Mouse (Mus musculus): ENCODE results near the gene Sgcd. TPM values are rescaled to one million over a fixed set of nuclear protein-coding genes. Genes with fewer than 3 reads are reported as not detected.

Sgcd gene
- polyA plus RNA-seq, 1 experiment, result 2.9 TPM

DNA sequence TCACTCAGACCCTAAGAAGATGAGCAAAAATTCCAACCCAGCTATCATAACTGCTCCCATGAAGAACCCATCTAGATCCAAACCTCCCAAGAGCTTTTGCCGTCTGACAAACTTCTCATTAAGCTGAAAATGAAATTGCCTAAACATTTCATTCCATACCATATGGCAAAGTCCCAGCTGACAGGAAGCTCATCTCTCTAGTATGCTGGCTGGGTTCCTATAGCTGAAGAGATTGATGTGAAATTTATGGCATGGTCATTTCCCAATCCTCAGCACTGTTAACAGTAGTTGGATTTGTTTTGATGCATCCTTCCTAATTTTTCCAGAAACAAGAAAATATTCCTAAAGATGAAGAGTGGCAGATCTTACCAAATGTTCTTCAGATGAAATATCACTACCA, 867.9 kb downstream of the Sgcd start:
- Histone ChIP-seq H3K4me1 (ENCODE audit: control insufficient read depth, insufficient read depth, low read length) (no peaks in the 10 kb centered on the region), H3K27ac (ENCODE audit: control insufficient read depth, insufficient read depth, low read depth, low read length, poor library complexity) (no peak overlapping the region), H3K4me3 (replicated peaks; ENCODE audit: control insufficient read depth, low read depth, low read length) (no peak overlapping the region)
- 77% methylated on average over 1 of the region's 1 CpGs for WGBS
- no peak for TF ChIP-seq CTCF (IDR thresholded peaks at IDR 0.05; ENCODE audit: control insufficient read depth, insufficient read depth, low read length)
- no peak for TF ChIP-seq POLR2A (IDR thresholded peaks at IDR 0.05; ENCODE audit: borderline replicate concordance, control insufficient read depth, low read depth, low read length)

DNA sequence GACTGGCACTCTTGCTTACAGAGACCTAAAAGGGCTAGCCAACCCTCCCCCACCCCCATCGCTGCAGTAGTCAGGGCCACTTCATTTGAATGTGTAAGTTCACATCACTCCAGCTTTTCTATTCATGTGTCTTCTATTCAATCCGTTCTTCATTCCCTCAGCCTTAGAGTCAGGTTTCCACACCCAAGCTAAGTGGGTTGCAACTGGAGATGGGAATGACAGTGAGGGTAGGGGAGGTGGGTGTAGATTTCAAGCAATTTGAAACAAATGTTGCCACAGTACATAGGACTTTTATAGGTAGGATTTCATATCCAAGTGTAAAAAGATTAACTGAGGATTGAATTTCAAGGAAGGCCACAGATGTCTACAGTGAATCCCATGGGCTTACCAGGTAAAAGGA, 870.9 kb downstream of the Sgcd start:
- H3K27ac ChIP-seq (ENCODE audit: control insufficient read depth, insufficient read depth, low read depth, low read length, poor library complexity), result no peak overlapping the region
- no peak overlapping the region for H3K4me3 ChIP-seq (replicated peaks; ENCODE audit: control insufficient read depth, low read depth, low read length)
- TF ChIP-seq POLR2A (IDR thresholded peaks at IDR 0.05; ENCODE audit: borderline replicate concordance, control insufficient read depth, low read depth, low read length) (no peak), CTCF (IDR thresholded peaks at IDR 0.05; ENCODE audit: control insufficient read depth, insufficient read depth, low read length) (no peak)
- H3K4me1 ChIP-seq (ENCODE audit: control insufficient read depth, insufficient read depth, low read length), result no peaks in the 10 kb centered on the region
- WGBS, result 69% methylated on average over 2 of the region's 2 CpGs

- 82% methylated on average over 4 of the region's 4 CpGs for WGBS
- Histone ChIP-seq H3K4me3 (replicated peaks; ENCODE audit: control insufficient read depth, low read depth, low read length) (no peak overlapping the region), H3K4me1 (ENCODE audit: control insufficient read depth, insufficient read depth, low read length) (no peaks in the 10 kb centered on the region), H3K27ac (ENCODE audit: control insufficient read depth, insufficient read depth, low read depth, low read length, poor library complexity) (no peak overlapping the region)
- no peak for TF ChIP-seq POLR2A (IDR thresholded peaks at IDR 0.05; ENCODE audit: borderline replicate concordance, control insufficient read depth, low read depth, low read length)
- TF ChIP-seq CTCF (IDR thresholded peaks at IDR 0.05; ENCODE audit: control insufficient read depth, insufficient read depth, low read length), result no peak
Measured at GRCm38 (mm10) chr11:47114366-47114765, 874.4 kb downstream of the Sgcd start.

GRCm38 (mm10) chr11:47113081-47113480, 875.7 kb downstream of the Sgcd start:
- Histone ChIP-seq H3K4me1 (ENCODE audit: control insufficient read depth, insufficient read depth, low read length) (no peaks in the 10 kb centered on the region), H3K27ac (ENCODE audit: control insufficient read depth, insufficient read depth, low read depth, low read length, poor library complexity) (no peak overlapping the region), H3K4me3 (replicated peaks; ENCODE audit: control insufficient read depth, low read depth, low read length) (no peak overlapping the region)
- WGBS, result 62% methylated on average over 5 of the region's 5 CpGs
- TF ChIP-seq CTCF (IDR thresholded peaks at IDR 0.05; ENCODE audit: control insufficient read depth, insufficient read depth, low read length) (no peak), POLR2A (IDR thresholded peaks at IDR 0.05; ENCODE audit: borderline replicate concordance, control insufficient read depth, low read depth, low read length) (no peak)

DNA sequence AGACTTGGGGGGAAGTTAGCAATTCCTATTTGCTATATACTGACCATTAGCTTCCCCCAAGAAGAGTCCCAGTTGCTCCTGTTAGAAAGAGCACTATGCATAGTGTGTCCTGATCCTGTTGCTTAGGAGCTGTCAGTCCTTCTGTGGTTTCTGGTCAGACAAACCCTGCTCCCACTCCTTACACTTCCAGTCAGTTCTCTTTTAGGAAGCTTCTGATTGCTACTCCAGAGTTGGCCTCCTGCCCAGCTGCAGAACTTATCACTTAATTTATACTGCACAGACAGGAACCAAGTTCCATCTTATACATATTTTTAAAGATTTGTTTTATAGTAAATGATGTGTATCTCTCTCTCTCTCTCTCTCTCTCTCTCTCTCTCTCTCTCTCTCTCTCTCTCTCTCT, 878.5 kb downstream of the Sgcd start:
- no peak overlapping the region for H3K27ac ChIP-seq (ENCODE audit: control insufficient read depth, insufficient read depth, low read depth, low read length, poor library complexity)
- TF ChIP-seq POLR2A (IDR thresholded peaks at IDR 0.05; ENCODE audit: borderline replicate concordance, control insufficient read depth, low read depth, low read length) (no peak), CTCF (IDR thresholded peaks at IDR 0.05; ENCODE audit: control insufficient read depth, insufficient read depth, low read length) (no peak)
- no peak overlapping the region for H3K4me3 ChIP-seq (replicated peaks; ENCODE audit: control insufficient read depth, low read depth, low read length)
- H3K4me1 ChIP-seq (ENCODE audit: control insufficient read depth, insufficient read depth, low read length), result no peaks in the 10 kb centered on the region

GRCm38 (mm10) chr11:47107661-47108060, 881.1 kb downstream of the Sgcd start:
- H3K4me3 ChIP-seq (replicated peaks; ENCODE audit: control insufficient read depth, low read depth, low read length), result no peak overlapping the region
- TF ChIP-seq POLR2A (IDR thresholded peaks at IDR 0.05; ENCODE audit: borderline replicate concordance, control insufficient read depth, low read depth, low read length), result no peak
- TF ChIP-seq CTCF (IDR thresholded peaks at IDR 0.05; ENCODE audit: control insufficient read depth, insufficient read depth, low read length), result no peak
- H3K4me1 ChIP-seq (ENCODE audit: control insufficient read depth, insufficient read depth, low read length), result no peaks in the 10 kb centered on the region
- no peak overlapping the region for H3K27ac ChIP-seq (ENCODE audit: control insufficient read depth, insufficient read depth, low read depth, low read length, poor library complexity)
- 77% methylated on average over 2 of the region's 2 CpGs for WGBS

DNA sequence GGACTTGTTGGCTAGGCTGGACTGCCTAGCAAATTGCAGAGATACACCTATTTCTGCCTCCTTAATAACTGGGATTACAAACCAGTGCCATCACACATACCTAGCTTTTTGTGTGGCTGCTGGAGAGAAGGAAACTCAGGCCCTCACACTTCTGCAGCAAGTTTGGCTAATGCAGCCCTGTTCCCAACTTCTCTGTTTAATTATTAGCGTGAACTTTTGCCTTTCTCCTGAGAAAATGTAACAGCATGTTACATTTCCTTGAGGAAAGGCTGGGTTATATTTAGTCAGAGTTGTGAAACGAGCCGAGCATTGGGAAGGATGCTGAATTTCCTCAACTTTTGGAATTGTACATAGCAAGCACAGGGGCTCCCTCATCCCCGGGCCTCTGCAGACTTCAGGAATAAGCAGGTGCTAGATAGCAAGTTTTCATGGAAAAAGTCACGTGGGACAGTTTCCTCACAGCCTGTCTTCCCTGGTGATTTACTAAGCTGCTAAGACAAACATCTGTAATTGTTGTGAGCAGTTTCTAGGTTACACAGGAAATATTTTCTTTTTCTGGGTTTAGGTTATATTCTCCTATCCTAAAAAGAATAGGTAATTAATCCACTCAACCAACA, 895.4 kb downstream of the Sgcd start:
- H3K4me3 ChIP-seq (replicated peaks; ENCODE audit: control insufficient read depth, low read depth, low read length), result no peak overlapping the region
- H3K27ac ChIP-seq (ENCODE audit: control insufficient read depth, insufficient read depth, low read depth, low read length, poor library complexity), result no peak overlapping the region
- 65% methylated on average over 5 of the region's 5 CpGs for WGBS
- H3K4me1 ChIP-seq (ENCODE audit: control insufficient read depth, insufficient read depth, low read length), result no peaks in the 10 kb centered on the region
- TF ChIP-seq POLR2A (IDR thresholded peaks at IDR 0.05; ENCODE audit: borderline replicate concordance, control insufficient read depth, low read depth, low read length), result no peak
- TF ChIP-seq CTCF (IDR thresholded peaks at IDR 0.05; ENCODE audit: control insufficient read depth, insufficient read depth, low read length), result no peak

DNA sequence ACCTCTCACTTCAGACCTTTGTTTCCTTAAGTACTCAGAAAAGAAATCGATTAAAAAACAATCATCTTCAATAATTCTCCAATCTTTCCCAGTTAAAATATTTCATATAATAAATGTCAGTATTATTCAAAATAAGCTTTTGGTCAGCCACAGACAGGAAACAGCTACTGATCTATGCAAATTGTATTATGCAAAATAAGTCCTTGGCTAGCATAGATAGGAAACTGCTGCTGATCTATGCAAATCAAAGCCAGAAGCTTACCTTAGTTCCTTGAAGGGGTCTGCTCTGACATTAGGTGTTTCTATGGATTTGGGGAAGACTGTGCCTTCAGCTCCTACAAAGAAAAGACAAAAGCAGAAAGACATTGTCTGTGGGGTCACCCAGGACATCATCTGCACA, 906.3 kb downstream of the Sgcd start:
- 84% methylated on average over 1 of the region's 1 CpGs for WGBS
- H3K4me1 ChIP-seq (ENCODE audit: control insufficient read depth, insufficient read depth, low read length), result no peaks in the 10 kb centered on the region
- no peak overlapping the region for H3K27ac ChIP-seq (ENCODE audit: control insufficient read depth, insufficient read depth, low read depth, low read length, poor library complexity)
- TF ChIP-seq CTCF (IDR thresholded peaks at IDR 0.05; ENCODE audit: control insufficient read depth, insufficient read depth, low read length), result no peak
- TF ChIP-seq POLR2A (IDR thresholded peaks at IDR 0.05; ENCODE audit: borderline replicate concordance, control insufficient read depth, low read depth, low read length), result no peak
- H3K4me3 ChIP-seq (replicated peaks; ENCODE audit: control insufficient read depth, low read depth, low read length), result no peak overlapping the region

DNA sequence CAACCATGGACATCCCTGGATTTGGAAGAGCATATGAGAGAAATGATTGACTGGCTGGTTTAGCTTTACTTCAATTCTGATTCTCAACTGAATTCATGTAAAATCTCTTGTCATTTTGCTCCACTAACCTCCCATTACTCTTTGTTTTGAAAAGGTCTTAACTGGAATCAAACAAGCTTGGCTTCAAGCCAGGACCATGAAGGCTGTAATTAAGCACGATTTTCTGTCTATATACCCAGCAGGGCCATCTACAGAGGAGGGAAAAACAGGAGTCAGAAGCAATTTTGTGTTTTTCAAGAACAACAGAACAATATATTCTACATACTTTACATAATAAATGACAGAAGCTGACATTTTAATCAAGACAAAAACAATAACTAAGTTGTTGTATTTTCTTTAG, 915.2 kb downstream of the Sgcd start:
- 54% methylated on average over 1 of the region's 1 CpGs for WGBS
- Histone ChIP-seq H3K4me1 (ENCODE audit: control insufficient read depth, insufficient read depth, low read length) (no peaks in the 10 kb centered on the region), H3K27ac (ENCODE audit: control insufficient read depth, insufficient read depth, low read depth, low read length, poor library complexity) (no peak overlapping the region), H3K4me3 (replicated peaks; ENCODE audit: control insufficient read depth, low read depth, low read length) (no peak overlapping the region)
- TF ChIP-seq CTCF (IDR thresholded peaks at IDR 0.05; ENCODE audit: control insufficient read depth, insufficient read depth, low read length) (no peak), POLR2A (IDR thresholded peaks at IDR 0.05; ENCODE audit: borderline replicate concordance, control insufficient read depth, low read depth, low read length) (no peak)
